Mouse (Mus musculus): ENCODE data around the gene Fbn1.

Gene Fbn1

GRCm38 (mm10) chr2:125496696-125497095, 11.1 kb downstream of the Fbn1 start:
- no peak for DNase-seq

DNA sequence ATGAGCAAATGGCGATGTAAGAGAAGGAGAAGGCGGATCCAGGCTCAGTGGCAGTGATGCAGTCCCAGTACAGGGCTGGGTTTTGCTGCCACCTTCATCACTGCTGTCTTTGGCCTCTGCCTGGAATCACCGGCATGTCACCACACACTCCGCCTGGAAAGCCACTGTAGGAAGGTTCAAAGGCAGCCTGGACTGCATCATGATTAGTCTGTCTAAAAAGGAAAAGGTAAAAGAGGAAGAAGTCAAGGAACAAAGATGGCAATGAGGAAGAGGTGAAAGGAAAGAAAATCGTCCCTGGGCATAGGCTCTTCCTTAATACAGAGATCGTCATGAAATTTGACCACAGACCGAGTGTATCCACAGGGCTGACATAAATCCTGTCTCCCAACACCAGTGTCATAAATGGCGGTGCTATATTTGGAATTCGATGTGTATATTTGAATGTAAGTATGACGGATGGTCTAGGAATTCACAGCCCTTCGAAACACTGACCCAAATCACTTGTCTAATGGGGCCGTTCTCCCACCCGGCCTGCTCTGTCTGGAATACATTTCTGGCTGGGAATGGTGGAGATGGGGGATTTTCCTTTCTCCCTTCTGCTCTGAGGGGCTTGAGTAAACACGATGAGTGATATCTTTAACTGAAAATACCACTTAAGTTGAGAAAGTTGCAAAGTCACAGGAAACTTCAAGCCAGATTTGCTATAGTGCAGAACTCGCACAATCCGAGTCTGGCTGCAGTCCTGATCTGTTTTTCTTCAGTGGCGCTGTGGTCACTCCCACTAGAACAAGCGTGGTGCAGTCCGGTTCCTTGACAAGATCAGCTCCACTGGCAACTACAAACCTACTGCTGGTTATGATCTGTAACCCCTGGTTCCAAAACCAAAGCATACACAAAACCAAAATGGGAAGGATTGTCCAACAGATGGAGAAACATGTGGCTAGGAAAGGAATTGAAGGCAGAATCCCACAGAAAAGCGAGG, 12.7 kb downstream of the Fbn1 start:
- no peak for DNase-seq

DNA sequence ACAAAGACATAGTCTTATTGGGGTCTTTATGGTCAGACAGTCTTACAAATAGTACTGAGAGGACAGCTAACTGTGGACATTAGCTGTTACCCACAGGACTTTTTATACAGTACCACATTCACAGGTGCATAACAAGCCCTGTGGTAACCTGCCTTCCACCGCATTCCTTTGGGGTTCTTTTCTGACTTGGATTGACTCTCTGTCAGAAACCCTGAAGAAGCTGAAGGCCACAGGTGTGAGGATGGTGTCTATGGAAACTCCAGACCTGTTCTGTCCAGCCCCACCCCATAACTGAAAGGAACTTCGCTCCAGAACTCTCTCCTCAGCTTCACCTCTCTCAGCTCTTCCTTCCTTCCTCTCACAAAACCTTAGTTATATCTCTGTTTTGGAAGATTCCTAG, 13.5 kb downstream of the Fbn1 start:
- no peak for DNase-seq

DNA sequence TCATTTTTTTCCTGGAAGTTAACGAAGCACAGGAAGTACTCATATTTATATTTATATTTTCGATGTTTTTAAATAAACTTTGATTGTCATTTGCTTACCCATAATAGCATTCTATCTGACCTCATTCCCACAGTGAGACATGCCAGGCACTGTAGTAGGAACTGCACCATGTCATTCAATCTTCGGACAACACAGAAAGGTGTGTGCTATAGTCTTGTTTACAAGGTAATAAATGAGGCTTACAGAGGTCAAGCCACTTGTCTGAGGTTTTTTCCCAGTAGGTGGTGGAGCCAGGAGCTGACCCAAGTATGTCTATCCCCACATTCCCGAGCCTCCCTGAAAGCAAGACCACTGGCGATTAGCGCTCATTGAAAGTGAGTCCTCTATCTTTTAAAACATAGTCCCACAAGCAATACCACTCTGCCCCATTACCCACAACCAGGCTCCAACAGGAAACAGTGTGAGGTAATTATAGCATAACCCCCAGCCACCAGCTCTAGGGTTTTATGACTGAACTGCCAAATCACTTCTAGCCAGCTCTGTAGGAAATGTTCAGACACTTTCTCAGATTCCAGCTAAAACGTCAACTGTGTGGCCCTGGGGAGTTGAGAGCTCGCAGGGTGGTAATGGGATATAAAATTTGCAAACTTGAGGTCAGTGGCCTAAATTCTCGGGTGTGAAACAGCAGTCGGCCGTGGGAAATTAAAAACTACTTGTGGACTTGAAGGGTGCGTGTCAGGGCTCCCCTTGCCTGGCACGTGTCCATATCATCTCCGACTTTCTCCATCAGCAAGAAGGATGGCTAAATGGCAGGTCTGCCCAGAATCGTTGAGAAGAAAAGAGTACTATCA, 15.5 kb downstream of the Fbn1 start:
- DNase-seq: no peak

- no peak for DNase-seq
These were observed 17.8 kb downstream of the Fbn1 start for GRCm38 (mm10) chr2:125489979-125490378.

- no peak for DNase-seq
These were observed 22.9 kb downstream of the Fbn1 start for GRCm38 (mm10) chr2:125484910-125485309.

- no peak for DNase-seq
These were observed 23.6 kb downstream of the Fbn1 start for GRCm38 (mm10) chr2:125484164-125484563.

DNA sequence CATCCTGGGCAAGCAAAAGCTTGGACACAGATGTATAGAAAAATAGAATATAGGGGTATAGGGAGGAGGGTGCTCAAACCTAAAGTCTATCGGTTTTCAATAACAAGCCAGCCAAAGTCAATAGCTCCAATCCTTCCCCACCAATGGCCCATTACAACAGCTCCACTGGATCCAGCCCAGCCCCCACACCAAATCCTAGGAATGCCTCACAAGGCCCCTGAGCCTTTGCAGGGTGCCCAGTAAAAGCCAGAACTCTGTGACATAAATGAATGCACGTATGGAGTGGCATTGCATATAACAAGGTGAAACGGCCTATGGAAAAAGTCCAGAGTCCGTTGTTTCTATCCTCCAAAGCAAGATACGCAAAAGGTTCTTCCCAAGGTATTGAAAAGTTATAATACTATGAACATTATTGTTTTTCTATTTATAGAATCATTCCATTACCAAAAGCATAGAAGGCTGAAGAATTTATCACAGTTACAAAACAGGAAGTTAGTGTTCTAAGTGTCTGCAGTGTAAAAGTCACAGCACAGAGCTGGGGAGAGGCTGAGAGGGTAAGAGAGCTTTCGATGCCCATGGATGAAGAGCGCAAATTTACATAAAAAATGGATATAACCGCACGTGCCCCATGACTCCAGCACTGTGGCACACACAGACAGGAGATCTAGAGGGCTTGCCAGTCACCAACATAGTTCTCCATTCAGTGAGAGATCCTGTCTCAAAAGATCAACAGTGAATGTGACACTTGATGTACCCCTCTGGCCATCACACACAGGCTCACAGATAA, 26.1 kb downstream of the Fbn1 start:
- no peak for DNase-seq

- no peak for DNase-seq
These were observed 26.7 kb downstream of the Fbn1 start for GRCm38 (mm10) chr2:125481116-125481515.

- DNase-seq: no peak
These were observed 27.7 kb downstream of the Fbn1 start for GRCm38 (mm10) chr2:125480057-125480456.

DNA sequence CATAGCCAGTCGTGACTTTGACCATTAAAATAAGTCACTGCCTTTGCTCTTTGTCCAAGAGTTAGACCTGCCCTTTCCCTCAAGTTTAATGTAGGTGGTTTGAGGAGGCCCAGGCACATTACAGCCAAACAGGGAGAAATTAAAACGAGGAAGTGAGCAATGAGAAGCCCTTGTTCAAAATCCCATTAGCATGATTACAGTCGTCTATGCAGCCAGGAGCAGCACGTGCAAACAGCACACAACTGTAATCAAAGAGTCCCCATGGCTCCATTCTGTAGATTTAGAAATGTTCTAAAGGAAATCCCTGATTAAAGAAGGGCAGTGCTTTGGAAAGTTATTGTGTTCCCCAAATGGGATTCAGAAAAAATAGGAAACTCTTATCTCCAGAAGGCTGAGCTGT, 29.1 kb downstream of the Fbn1 start:
- DNase-seq: no peak

- DNase-seq: no peak
These were observed 30.4 kb downstream of the Fbn1 start for GRCm38 (mm10) chr2:125477367-125477766.

- DNase-seq: no peak
These were observed 31.6 kb downstream of the Fbn1 start for GRCm38 (mm10) chr2:125476231-125476630.

DNA sequence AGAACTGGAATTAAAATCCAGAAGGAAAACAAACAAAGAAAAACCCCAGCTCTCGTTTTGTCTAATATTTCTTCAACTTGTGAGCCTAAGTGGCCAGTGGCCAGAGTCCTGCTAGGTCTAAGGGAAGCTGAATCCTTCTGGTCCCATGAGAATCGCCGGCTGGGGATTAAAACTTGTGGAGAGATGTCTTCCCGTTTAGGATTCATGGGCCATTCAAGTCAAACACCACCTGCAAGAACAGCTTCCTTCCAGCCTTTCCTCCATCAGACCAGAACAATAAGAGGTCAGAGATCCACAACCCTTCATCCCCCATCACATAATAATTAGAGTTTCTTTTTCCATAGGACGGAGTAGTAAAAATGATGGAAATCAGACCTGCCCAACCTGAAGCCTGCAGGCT, 33.1 kb downstream of the Fbn1 start:
- no peak for DNase-seq

GRCm38 (mm10) chr2:125473228-125473627, 34.6 kb downstream of the Fbn1 start:
- no peak for DNase-seq

GRCm38 (mm10) chr2:125471721-125472120, 36.1 kb downstream of the Fbn1 start:
- DNase-seq: no peak

DNA sequence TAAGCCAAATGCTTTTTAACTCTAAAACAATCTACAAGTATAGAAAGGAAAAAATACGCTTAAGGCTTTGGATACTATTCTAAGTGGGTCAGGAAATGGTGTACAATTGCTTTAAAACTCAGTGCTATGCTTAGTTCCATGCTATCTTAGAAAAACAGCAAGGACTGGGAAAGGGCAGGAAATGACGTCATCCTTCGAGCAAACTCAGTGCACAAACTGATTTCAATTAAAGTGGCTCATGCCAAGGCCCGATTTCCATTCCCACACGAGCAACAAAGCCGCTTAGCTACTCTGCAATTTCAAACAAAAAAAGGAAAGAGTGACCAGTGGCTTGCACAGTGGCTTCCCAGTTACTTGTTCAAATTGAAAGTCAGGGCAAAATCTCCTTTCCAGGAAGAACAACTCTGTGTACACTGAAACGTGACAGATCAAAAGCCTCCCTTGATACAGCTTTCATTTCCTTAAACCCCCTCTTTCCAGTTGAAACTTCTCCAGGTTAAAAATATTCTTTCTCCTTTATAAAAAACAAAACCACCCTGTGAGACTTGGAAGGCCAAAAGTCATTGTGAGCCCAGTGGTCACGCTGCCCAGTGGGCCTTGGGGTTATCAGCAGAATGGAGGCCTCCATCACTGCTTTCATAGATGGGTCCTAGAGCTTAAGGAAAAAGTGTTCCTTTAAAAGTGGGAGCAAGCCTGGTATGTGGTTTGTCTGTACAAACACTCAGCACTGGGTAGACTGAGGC, 37.1 kb downstream of the Fbn1 start:
- DNase-seq: no peak

DNA sequence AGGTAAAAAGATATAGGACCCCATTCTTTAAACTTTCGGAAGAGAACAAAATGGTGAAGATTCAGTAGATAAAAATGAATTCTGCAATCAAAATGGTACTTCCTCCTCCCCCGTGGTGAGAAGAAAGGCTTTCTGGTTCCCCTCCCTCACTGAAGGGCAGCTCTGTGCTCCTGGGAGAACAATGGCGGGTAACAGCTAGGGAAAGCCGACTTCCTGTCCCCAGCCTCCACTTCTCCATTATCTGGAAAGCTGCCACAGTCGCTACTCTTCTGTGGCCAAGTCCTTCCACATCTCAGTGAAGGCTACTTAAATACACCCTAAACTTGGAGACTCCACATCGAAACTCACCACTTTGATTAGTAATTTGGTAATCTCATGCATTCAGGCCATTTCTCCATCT, 43.8 kb downstream of the Fbn1 start:
- no peak for DNase-seq

DNA sequence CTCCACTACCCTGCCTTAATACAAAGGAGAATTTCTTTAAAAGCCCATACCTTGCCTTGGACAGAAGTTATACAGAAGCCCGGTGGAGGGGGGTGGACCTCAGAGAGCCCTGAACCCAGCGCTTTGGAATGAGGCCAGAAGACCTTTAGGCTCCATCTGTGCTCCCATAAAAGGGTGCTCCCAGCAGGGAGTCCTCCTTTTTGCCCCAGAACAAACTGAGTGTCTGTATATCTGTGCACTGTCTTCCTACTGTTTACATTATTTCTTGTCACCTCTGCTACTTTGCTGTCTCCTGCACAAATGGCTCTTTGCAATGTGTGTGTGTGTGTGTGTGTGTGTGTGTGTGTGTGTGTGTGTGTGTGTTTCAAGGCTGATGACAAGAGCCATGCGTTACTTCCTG, 48.7 kb downstream of the Fbn1 start:
- DNase-seq: no peak

- no peak for DNase-seq
These were observed 51.6 kb downstream of the Fbn1 start for GRCm38 (mm10) chr2:125456059-125456789.

DNA sequence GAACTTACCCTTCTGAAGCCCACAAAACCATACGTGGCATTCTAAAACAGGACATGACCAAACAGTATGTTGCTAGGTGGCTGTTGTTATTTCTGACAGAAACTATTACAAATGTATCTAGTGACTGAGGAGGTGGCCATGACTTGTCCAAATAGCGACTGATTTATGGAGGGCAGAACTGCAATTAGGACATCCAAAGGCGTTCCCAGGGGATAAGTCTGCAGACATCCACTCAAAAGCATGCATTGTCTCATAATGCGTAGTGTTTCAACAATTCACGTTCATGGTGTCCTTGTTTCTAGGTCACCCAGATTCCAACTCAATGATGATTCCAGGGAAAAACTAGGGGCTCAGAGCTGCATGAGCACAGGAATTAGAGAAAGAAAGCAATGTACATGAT, 53.0 kb downstream of the Fbn1 start:
- no peak for DNase-seq
